Mouse (Mus musculus): ENCODE data around the gene Nrd1.

GRCm38 (mm10) chr4:109106594-109106993, 106.1 kb downstream of the Nrd1 start:
- TF ChIP-seq CTCF (IDR thresholded peaks at IDR 0.05; ENCODE audit: insufficient read depth, low read depth, low read length) (no peak), POLR2A (IDR thresholded peaks at IDR 0.05; ENCODE audit: insufficient read depth, low read depth, low read length) (no peak)

All from olfactory bulb, adult 2 months (tissue).